Mouse (Mus musculus) gastrocnemius, adult 2 months (tissue): ENCODE measurements around the gene Abcg4. TPM values are rescaled to one million over a fixed set of nuclear protein-coding genes. Genes with fewer than 3 reads are reported as not detected.

Experiments
- DNase-seq: peaks from one replicate; pipeline ENCODE4 v3.0.0; 2022
- H3K27ac ChIP-seq: fragments of 200-600 bp; 2 replicates; pipeline ENCODE4 v1.8.1; 2022; ENCODE audit warnings: mild to moderate bottlenecking
- H3K4me3 ChIP-seq: fragments of 200-600 bp; 2 replicates; pipeline ENCODE4 v1.8.1; 2022; ENCODE audit warnings: mild to moderate bottlenecking, moderate library complexity
- CTCF ChIP-seq: fragments of 200-600 bp; IDR thresholded peaks from 2 replicates; pipeline ENCODE4 v1.8.1; 2022; ENCODE audit warnings: antibody characterized with exemption, mild to moderate bottlenecking, moderate library complexity
- intact Hi-C: fragments of 180-260 bp; cut with DNase I; formaldehyde crosslinking; loops from one replicate; pipeline ENCODE4 v1.15.1; 2025
- total RNA-seq, 2 experiments: library from RNA; stranded (reverse); gene quantifications; 2 replicates each; pipeline ENCODE4 v1.2.3; 2021

The Abcg4 gene
- total RNA-seq, 2 experiments from 2014 or later, result 0.28 to 0.97 TPM

DNA sequence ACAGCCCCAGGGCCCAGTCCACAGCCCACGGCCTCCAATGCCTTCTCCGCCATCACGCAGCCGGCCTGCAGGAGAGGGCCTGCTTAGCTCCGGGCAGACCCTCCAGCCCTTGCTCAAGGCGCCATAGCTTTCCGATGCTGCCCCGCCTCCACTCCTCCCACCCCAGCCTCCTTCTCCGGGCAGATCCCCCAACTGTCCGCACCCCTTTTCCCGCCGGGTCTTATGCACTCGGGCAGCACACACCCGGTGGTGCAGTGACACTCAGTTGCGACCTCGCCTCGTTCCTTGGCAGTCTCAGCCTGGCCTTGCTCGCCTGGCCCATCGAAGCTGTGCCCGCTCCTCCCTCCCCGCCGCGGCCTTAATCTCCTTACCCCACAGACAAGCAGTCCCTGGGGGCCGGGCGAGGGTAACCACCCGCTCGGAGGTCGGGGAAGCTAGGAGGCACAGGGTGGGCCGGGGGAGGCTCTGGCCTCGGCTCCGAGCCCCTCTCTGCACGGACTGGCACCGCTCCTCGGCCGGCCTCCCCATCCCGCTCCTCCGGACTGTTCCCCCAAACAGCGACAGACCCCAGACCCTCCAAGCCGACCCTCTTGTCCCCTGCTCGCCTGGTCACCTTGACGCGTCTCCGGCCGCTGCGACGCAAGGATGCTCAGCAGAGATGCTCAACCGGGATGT lies 877 bp downstream of the Abcg4 start:
- peak overlapping the region; percentile 78 for H3K4me3 ChIP-seq
- intact Hi-C loops, result no loop called here
- no peak for TF ChIP-seq CTCF
- peak; percentile 48 for DNase-seq
- H3K27ac ChIP-seq, result peak overlapping the region; percentile 46

DNA sequence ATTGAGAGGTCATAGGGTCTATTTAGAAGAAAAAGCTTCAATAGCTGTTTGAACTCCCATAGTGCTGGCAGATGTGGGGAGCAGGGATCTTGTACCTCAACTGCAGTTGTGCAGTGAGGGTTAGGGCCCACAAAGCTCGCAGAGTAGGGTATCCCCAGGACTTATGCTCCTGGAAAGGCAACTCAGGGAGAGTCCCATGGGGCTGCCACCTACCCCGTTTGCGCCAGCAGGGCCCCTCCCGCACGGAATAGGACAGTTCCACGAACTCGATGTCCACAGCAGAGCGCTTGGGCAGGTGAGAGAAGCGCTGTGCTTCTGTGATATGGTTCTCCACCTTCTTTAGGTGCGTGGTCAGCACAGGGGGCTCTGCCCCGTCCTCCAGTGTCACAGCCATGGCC lies 1.4 kb downstream of the Abcg4 start:
- DNase-seq, result no peak
- intact Hi-C loops, result no loop called here
- H3K4me3 ChIP-seq, result peak overlapping the region; percentile 78
- no peak for TF ChIP-seq CTCF
- no peak overlapping the region for H3K27ac ChIP-seq

DNA sequence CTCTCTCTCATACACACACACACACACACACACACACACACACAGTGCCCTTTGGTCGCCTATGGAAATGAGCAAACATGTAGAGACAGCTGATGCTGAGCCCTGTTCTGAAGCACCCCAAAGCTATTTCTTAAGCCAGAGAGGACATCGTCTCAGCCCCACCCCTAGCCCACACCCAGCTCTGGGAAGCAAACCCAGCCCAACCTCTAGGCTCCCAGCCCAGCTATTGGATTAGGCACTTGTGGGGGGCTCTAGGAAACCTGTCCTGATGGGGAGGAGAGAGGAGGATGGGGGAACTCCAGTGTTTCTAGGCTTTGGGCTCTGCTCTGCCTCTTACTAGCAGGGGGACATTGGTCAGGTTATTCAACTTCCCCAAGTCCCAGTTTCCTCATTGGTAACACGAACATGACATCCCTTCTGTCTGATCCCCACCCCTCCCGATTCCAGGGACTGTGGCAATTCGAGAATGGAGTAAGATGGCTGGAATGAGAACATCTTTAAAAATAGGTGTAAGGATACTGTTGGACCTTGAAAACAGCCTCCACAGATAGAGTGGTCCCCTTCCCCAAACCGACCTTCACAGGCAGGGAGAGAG lies 2.1 kb downstream of the Abcg4 start:
- H3K4me3 ChIP-seq, result no peak overlapping the region
- peak; percentile 50 for DNase-seq
- intact Hi-C loops, result no loop called here
- H3K27ac ChIP-seq, result no peak overlapping the region
- TF ChIP-seq CTCF, result no peak

DNA sequence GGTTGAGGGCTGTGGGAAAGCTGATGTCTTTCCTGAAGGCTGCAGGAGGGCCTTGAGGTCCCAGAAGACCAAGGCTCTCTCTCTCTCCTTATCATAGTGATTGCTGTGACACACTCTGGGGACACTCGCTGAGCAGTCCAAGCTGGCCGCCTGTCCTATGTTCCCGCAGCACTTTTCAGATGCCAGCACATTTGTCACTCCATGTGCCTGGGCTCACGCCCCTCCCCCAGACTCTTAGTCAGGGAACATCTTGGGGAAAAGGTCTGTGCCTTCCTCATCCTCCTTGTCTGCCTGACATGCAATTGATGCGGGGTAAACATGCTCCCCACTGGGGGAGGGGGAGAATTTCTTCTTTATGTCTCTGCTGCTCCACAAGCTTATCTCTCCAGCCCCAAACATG lies 5.2 kb downstream of the Abcg4 start:
- no peak for TF ChIP-seq CTCF
- intact Hi-C loops, result no loop called here
- H3K4me3 ChIP-seq, result no peak overlapping the region

DNA sequence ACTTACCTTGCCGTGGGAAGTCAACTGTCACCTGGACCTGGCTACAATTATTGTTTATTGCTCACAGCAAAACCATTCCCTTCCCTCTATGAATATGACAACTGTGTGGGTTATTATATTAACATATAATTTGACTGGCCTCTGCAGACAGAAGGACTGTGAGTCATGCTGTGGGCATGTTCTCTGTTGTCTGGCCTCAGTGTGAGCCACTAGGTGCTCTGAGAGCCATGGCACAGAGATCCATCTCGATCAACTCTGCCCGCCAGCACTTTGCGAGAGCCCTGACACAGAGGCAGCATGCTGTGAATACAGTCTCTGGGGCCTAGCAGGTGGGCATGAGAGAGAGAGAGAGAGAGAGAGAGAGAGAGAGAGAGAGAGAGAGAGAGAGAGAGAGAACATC lies 18.4 kb downstream of the Abcg4 start:
- no peak for DNase-seq
- no peak for TF ChIP-seq CTCF
- intact Hi-C loops, result loop anchor here (1.0 kb wide), 1 partner anchor 31 kb away; no protein-coding TSS in a partner anchor
- Histone ChIP-seq H3K4me3 (no peak overlapping the region), H3K27ac (no peak overlapping the region)

More for the DNA sequence above, 5.2 kb downstream of the Abcg4 start:
- H3K27ac ChIP-seq, result no peak overlapping the region
- no peak for DNase-seq

DNA sequence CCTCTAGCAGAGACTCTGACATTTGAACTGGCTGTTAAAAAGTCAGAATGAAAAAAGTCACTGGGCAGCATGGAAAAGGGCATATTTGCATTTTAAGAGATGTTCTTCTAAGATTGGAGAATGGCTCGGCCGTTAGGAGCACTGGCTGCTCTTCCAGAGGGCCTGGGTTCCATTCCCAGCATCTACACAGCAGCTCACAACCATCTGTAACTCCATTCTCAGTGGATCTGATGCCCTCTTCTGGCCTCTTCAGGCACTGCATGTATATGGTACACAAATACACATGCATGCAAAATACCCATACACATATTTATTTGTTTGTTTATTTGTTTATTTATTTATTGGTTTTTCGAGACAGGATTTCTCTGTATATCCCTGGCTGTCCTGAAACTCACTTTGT lies 19.3 kb downstream of the Abcg4 start:
- peak; percentile 69 for TF ChIP-seq CTCF
- intact Hi-C loops, result loop anchor here (1.0 kb wide), 1 partner anchor 30 kb away; no protein-coding TSS in a partner anchor
- DNase-seq, result peak; percentile 39

DNA sequence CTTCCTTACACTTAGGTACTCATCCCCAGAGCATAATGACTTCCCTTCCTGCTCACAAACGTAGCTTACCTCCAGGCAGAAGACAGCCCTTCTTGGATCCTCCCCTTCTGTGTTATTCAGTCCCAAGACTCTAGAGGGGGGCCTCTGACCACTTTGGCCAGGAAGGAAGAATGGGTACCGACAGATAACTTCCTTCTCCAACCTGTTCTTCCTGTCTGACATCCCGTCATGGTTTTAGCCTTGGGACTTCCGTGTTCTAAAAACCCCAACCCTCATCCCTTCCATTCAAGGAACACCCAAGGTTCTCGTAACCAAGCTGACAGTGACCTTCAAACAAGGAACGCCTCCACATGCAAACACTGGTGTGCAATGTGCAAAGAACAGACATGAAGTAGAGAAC lies 20.0 kb downstream of the Abcg4 start, which contains the start of gene Nlrx1:
TSS of gene Nlrx1 (minus strand) at position 168 of the 400 bp plus-strand sequence.
- intact Hi-C loops, result no loop called here
- Histone ChIP-seq H3K27ac (peak within 1 kb of the TSS; percentile 97), H3K4me3 (peak within 1 kb of the TSS; percentile 86)
- no peak for DNase-seq
- TF ChIP-seq CTCF, result no peak

More for the DNA sequence above, 19.3 kb downstream of the Abcg4 start:
- Histone ChIP-seq H3K27ac (no peak overlapping the region), H3K4me3 (no peak overlapping the region)

DNA sequence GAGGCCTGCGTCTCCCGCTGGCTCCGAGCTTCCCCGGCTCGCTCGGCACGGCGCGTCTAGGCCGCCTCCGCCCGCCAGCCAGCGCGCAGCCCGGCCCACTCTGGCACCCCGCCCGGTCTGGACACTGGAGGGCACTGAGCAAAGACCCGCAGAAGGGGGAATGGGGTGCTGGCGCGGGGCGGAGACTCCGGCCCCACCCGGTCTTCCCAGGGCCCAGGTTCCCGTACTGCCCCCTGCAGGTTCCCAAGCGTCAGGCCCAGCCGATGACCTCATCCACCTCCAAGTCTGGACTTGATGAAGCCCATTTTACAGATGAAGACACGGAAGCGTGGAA lies 20.4 kb downstream of the Abcg4 start:
- intact Hi-C loops, result no loop called here
- Histone ChIP-seq H3K27ac (peak overlapping the region; percentile 97), H3K4me3 (peak overlapping the region; percentile 86)
- TF ChIP-seq CTCF, result peak; percentile 82
- peak; percentile 96 for DNase-seq

DNA sequence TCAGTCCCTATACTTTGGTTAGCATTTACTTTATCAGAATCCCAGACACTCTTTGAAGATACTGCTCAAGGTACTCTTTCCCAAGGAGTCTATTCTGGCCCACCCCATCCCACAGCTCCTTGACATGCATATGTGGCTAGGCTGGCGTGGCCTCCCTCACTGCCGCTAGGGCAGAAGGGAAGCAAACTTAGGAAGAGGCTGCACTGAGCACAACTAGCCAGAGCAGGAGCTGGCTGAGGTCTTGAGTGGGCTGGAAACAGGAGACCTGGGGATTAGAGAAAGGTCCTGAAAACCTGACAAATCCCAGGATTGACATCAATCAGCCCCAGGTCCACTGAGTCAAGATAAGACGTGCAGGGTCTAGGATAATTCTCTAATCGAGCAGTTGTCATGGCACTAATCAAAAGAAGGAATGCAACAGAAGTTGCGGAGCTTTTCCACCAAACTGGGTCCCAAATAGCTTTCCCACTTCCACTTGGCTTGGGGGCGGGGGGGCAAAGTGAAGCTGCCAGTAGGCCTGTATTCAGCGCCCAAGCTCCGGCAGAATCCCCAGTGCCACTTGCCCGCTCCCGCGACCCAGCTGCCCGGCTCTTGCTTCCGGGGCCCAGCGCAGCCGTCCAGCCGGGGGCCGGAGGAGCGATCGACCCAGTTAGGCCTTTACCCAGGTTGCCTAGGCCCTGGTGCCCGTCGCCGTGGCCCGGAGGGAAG lies 20.9 kb downstream of the Abcg4 start:
- intact Hi-C loops, result no loop called here
- TF ChIP-seq CTCF, result peak; percentile 30
- DNase-seq, result peak; percentile 60
- Histone ChIP-seq H3K27ac (peak overlapping the region; percentile 97), H3K4me3 (peak overlapping the region; percentile 86)

DNA sequence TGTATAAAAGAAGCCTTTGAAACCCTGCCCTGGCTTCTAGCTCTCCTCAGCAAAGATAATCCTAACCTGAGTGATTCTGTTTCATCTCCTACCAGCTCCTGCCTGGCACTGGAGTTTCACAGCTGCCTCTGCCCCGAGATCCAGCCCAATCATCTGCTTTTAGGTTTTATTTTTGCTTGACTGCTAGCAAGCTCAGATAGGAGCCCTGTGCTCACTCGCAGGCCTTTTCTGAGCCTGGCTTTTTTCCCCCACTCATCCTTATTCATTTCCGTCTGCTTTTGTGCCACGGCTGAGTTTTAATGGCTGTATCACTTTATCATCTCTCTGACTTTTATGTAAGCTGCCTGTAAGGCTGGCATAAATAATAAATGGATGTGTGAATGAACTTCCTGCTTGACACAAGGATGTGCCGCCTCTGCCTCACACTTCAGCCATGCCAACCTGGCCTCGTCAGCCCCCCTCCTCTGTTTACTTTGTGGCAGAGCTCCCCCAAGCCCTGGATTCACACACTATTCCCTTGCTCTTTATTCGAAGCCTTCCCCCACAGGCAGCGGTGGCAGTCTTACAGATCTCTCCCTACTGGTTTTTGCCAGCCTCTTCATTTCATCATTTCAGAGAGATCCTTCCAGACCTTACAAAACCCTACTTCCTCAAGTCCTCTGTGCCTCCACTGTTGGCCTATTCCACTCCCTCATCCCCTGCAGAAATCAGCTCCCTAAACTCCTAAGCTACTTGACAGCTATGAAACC lies 21.8 kb downstream of the Abcg4 start:
- no peak for DNase-seq
- intact Hi-C loops, result no loop called here
- H3K4me3 ChIP-seq, result peak overlapping the region; percentile 86
- peak overlapping the region; percentile 97 for H3K27ac ChIP-seq
- TF ChIP-seq CTCF, result no peak

DNA sequence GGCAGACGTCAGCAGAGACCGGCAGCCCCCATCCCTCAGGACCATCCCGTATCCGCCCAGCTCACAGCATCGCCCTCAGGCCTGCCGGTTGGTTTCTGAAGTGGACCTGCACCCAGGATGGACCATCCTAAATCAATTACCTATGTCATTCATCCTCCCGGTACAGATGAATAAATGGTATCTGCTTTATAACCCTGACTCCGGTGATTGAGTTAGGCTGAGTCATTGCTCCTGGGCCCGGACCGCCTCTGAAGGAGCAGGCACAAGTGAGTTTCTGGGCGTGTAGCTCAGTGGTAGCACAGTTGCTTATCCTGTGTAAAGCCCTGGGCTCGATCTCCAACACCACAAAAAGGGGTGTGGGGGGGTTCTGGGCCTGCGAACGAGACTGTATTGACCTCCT lies 27.0 kb downstream of the Abcg4 start:
- intact Hi-C loops, result no loop called here
- 0 out of 2 replicates have a peak overlapping the region, but pooled peaks have one; percentile 5 for H3K27ac ChIP-seq
- TF ChIP-seq CTCF, result no peak
- no peak for DNase-seq
- no peak overlapping the region for H3K4me3 ChIP-seq

DNA sequence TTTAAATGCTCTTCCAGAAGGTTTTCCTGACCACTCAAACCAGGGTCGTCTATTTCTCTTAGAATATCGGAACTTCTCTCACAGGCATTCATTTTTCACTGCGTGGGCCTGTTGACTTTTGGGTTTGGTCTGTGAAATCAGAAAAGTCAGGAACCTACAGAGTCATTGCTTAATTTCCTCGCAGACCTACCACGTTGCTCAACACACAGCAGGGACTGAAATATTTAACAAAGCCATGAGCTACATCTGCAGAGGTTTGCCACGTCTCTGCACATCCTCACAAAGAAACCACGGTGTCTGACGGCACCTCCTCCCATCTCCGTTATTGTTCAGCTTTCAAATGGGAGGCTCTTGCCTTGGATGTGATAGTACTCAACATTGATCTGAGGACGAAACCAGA lies 29.4 kb downstream of the Abcg4 start:
- Histone ChIP-seq H3K27ac (no peak overlapping the region), H3K4me3 (no peak overlapping the region)
- no peak for TF ChIP-seq CTCF
- no peak for DNase-seq
- intact Hi-C loops, result no loop called here

DNA sequence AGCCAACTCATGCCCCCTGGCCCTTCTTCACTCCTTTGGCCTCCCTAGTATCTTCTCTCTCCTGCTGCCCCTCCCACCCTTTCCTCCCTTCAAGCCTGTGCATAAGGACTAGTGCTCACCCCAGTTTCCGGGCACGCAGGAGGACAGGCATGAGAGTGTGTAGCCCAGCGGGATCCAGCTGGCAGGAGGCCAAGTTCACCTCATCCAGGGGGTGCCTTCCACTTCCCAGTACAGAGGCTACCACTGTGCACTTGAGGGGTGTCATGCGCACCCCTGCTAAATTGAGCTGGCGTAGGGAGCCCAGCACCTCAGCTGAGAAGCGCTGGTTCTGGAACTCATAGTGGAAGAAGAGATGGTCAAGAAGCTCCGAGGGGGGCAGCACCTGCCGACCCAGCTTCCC lies 32.2 kb downstream of the Abcg4 start:
- intact Hi-C loops, result no loop called here
- Histone ChIP-seq H3K4me3 (no peak overlapping the region), H3K27ac (no peak overlapping the region)
- no peak for TF ChIP-seq CTCF
- no peak for DNase-seq
